Mouse (Mus musculus) heart, postnatal 36 days (tissue): ENCODE data around the gene Lrrc4b. TPM values are rescaled to one million over a fixed set of nuclear protein-coding genes. Genes with fewer than 3 reads are reported as not detected.

Experiments
- DNase-seq, 2 experiments: peaks; one replicate each; pipeline ENCODE4 v3.0.0; 2021 to 2022
- intact Hi-C: fragments of 180-260 bp; cut with DNase I; formaldehyde crosslinking; loops from one replicate; pipeline ENCODE4 v1.15.1; 2025
- total RNA-seq, 2 experiments: library from RNA; stranded (reverse); gene quantifications; 2 replicates each; pipeline ENCODE4 v1.2.3; 2021

Lrrc4b gene
- total RNA-seq, 2 experiments from 2014 or later, result 20.5 to 21.6 TPM

DNA sequence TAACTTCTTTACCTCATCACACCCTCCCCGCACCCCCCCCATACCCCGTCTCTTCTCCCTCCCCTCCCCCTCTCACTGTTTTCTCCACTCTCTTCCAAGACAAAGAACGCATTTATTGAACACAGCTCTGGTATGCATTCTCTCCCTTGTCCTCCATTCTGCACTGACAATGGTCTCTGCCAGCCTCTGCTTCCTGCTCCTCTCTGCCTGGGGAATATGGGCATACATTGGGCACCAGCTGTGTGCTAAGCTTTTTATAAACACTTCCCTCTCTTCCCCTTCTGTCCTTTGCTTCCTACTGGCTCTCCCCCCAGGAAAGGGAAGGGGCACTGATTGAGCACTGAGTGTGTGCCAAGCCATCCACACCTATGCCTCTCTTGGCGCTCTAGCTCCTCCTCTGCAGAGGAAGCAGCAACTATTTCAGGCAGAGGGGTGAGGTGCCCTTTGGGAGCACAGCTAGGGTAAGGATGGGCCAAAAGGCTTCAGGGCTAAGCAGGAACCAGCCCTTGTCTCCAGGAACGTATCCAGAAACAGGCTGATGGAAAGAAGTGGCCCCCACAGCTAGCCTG is 46.3 kb downstream of the Lrrc4b start:
- no peak for DNase-seq
- intact Hi-C loops, result no loop called here

DNA sequence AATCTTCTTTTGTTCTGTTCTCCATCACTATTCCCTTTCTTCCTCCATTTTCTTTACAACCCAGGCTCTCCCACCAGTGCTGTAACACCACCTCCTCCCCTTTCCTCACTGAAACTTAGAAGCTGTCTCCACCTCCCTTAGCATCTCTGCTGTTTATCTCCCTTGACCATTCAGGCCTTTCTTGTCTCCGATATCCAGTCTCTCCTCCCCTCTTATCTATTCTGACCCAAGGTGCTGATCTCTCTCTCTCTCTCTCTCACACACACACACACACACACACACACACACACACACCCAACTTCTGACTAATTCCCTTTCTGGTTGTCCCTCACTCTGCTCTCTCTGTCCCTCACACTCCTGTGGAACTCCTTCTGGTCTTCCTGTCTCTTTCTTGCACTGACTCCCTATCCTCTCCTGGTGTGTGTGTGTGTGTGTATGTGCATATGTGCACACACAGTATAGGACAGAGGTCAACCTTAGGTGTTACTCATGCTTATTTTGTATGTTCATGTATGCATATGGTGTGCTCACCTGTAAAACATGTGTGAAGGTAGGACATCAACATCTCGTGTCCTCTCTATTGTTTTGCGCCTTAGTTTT is 54.1 kb downstream of the Lrrc4b start:
- DNase-seq, result no peak
- intact Hi-C loops, result no loop called here

DNA sequence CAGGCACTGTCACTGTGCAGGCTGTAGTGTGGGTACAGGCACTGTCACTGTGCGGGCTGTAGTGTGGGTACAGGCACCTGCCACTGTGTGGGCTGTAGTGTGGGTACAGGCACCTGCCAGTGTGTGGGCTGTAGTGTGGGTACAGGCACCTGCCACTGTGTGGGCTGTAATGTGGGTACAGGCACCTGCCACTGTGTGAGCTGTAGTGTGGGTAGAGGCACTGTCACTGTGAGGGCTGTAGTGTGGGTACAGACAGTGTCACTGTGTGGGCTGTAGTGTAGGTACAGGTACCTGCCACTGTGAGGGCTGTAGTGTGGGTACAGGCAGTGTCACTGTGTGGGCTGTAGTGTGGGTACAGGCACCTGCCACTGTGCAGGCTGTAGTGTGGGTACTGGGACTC is 55.3 kb downstream of the Lrrc4b start:
- intact Hi-C loops, result loop anchor here (2.0 kb wide), 2 partner anchors 37 to 85 kb away; no protein-coding TSS in a partner anchor
- DNase-seq, result no peak

DNA sequence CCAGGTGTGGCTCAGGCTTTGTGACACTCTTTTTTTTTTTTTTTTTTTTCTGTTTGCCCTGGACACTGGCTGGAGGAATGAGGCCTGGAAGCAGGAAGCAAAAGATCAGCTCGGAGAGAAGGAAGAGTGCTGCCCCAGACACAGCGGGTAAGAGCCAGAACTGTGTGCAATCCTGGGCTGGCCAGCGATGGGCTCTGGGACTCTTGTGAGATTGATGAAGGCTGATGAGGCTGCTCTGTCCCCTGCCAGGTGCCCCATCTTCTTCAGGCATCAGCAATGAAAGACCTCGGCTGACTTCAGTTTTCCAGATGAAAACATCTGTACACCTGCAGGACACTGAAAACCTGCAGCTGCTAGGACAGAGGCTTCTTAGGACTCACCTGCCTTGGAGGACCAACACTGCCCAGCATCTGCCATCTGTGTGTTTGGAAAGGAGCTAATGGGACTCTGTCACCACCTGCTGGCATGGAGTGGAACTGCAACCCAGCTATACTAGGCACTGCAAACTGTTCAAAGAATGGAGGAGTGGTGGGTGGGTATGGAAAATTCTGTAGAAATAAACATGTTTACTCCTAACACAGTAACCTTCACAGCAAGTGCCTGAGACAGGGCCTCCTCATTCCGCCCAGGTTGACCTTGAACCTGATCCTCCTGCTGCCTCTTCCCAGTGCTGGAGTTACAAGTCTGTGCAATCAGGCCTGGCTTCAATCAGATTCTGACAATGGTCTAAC is 56.2 kb downstream of the Lrrc4b start:
- peak; percentile 74 to 82 for DNase-seq
- intact Hi-C loops, result loop anchor here (1.0 to 2.0 kb wide), 3 partner anchors 38 to 223 kb away; no protein-coding TSS in a partner anchor

DNA sequence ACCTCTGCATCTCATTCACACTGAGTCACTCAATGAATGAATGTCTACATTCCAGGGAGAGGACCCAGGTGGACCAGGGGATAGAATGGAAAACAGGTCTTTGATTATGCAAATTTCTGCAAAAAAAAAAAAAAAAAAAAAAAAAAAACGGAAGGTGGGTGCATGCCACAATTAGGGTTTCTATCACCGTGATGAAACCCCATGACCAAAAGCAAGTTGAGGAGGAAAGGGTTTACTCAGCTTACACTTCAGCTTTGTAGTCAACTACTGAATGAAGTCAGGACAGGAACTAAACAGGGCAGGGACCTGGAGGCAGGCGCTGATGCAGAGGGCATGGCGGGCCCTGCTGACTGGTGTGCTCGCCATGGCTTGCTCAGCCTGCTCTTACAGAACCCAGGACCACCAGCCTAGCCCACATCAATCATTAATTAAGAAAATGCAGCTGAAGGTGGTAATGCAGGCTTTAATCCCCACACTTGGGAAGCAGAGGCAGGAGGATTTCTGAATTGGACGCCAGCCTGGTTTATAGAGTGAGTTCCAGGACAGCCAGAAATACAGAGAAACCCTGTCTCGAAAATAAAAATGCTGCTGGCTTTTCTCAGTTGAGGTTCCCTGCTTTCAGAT is 56.9 kb downstream of the Lrrc4b start:
- intact Hi-C loops, result loop anchor here (1.0 to 2.0 kb wide), 3 partner anchors 39 to 223 kb away; no protein-coding TSS in a partner anchor
- DNase-seq, result no peak

DNA sequence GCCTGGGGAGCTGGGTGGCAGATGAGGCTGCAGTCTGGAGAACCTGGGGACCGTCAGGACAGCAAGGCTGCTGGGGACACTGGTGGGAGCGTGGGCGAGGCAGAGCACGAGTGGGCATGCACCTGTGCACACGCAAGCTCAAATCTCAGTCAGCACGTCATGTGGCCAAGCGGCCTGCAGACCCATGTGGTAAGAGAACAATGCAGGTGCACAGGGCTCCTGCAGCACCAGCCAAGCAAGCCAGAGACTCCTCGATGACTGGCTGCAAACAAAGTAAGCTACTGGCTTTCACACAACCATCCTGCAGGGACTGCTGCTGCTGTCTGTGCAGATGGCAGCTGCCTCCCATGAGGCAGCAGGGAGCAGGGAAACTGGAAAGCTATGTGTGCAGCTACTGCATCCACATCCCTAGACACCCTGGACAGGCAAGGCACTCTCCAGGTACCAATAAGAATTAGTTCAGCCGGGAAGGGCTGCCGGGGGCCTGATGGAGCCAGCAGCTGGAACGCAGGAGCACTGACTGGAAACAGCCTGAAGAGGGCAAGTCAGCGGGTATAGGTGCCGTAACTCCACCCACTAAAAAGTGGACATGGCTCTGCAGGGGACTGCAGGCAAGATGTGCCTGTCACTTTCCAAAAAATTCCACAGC is 58.2 kb downstream of the Lrrc4b start:
- intact Hi-C loops, result no loop called here
- DNase-seq, result no peak

DNA sequence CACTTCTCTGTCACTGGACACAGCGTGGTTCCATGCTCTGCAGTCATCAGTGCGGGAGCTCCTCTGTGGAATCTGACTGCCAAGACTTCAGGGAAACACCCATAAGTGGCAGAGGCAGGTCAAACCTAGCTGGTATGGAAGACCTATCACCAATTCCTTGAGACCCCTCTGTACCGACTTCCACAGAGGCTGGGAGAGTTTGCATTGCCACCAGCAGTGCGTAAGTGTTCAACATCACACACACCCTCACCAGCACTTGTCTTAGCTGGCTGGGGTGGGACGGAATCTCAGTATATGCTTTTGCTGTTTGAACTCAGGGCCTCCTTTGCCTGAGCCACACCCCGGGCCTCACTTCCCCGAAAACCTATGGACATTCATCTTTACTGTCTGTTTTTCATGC is 59.1 kb downstream of the Lrrc4b start:
- intact Hi-C loops, result no loop called here
- DNase-seq, result no peak

DNA sequence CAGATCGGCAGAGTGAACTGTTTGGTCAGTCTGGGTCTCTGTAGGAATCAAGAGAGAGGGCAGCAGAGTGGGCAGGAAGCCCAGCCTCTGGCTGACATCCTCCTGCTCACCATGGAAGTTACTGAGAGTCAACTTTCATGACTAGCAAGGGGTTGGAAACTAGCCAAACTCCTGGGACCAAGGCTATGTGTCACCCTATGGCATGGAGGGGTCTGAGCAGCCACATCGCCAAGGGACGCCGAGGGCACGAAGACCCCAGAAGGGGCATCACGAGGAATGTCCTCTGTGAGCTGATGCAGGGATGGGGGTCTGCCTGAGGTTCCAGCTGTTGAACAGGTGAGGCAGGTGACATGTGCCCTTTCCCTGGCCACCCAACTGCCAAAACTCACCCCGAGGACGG is 59.7 kb downstream of the Lrrc4b start:
- intact Hi-C loops, result no loop called here
- DNase-seq, result no peak

DNA sequence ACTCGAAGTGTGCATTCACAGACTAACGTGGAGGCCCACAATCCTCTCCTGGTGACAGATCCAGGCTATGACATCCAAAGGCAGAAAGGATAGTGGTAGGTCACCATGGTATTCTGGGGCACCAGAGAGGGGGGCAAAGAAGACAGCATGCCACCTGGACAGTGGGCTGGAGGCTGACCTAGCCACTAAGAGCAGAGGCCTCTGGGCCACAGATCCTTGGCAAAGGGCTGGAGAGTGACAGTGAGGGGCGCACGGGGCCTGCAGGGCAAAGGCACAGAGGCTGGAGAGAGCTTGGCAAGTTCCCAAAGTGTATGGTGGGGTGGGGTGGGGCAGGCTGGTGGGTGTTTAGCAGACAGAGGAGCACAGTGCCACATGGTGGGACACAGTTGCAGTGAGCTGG is 61.5 kb downstream of the Lrrc4b start:
- intact Hi-C loops, result no loop called here
- no peak for DNase-seq

DNA sequence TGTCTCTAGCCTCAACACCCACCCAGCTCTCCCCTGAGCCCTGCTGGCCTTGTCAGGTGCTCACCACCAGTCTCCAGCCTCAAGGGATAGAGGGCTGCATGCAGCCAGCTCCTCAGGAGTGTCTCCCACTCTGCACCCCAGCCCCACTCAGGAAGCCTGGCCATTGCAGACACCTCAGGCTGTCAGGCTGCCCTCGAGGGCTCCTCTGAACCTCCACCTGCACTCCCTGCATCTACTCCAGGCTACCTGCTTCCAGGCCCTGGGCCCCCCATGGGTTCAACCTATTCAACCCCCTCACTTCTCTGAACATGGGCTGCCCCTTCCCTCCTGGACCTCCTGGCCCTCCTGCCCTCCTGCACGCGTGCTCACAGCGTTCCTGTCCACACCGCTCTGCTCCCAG is 62.6 kb downstream of the Lrrc4b start:
- no peak for DNase-seq
- intact Hi-C loops, result no loop called here

DNA sequence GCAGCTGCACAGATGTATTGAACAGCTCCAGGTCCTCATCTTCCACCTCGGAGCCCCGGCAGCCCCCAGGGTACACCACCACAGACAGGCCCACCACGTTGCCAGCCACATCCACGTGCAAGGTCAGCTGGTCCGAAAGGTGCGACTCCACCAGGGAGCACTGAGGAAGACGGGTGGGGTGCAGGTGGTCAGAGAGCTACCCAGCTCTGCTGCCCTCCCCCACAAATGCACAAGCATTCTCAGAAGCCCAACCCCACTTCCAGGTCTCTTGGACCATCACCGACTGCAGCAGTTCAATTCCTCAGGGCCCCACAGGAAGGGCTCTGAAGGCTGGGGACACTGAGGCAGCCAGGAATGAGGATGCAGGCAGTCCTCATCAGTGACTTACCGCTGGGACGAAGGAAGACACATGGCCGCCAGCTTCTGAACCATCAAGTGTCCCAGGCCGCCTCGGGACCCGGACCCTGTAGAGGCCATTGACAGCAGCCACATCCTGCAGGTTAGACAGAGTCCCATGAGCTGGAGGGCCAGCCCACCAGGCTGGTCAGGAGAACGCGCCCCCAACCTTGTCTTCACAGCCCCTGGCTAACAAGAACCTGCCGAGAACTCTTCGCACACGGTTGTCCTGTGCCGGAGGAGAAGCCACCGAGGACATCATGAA is 63.5 kb downstream of the Lrrc4b start:
- intact Hi-C loops, result no loop called here
- DNase-seq, result no peak

DNA sequence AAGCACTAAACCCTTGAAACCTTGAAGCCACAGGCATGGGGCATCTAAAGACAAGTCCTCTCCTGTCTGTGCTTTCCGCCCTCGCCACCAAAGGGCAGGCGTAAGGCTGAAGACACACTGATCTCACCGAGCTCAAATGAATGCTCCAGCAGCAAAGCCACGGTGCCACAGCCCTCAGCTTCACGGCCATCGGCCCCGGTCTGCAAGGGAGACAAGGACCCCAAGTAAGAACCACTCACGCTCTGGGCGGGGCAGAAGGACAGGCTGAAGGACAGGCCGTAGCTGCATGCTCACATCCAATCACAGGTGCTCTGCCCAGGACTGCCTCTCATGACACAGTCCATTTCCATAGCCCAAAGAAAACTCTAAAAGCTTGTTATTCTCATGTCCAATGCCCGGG is 65.9 kb downstream of the Lrrc4b start:
- DNase-seq, result no peak
- intact Hi-C loops, result loop anchor here (2.0 kb wide), 1 partner anchor 28 kb away; the partner anchor contains the start of gene Josd2

DNA sequence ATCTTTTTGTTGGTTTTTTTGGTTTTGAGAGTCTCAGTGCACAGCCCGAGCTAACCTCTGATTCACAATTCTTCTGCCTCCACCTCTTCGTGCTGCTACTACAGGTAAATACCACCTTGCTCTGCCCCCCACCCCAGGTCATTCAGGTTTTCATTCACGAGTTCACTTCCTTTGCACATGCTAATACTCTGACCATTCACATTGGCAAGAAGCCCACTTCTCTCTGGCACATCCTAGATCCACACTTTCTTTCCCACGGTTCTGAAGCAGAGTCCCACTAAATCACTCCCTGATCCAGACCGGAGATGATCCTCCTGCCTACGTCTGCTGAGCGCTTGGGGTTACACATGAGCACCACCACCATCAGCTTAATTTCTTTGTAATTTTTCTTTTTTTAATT is 66.3 kb downstream of the Lrrc4b start:
- DNase-seq, result no peak
- intact Hi-C loops, result loop anchor here (2.0 kb wide), 1 partner anchor 28 kb away; the partner anchor contains the start of gene Josd2

DNA sequence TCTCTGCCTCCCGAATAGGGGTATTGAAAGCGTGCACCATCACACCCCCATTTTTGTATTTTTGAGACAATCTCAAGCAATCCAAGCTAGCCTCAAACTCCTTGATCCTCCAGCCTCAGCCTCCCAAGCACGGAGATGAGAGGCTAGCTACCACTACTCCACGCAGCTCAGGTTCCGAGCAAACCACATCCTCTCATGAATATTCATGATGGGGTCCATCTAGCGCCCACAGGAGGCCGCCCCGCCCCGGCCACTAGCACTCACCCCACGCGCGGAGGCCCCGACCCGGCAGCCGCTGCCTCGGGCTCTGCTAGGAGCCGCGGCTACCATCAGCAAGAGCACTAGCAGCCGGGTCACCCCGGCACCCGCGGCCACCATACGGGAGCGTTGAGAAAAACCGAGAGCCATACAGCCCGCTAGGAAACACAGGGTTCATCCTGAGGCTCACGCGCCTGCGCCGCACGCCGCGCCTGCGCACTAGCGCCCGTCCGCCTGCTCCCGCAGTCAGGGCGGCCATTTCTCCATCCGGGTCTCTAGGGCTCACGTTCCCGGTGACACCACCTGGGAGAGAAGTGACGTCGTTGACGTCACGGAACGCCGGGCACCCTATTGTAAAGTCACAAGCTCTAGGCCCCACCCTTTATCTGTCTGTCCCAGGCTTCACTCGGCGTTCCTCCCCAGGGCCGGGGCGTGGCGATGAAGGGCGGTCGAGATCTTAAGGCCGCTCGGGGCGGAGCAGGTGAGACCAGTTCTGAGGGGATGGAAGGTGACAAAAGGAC is 67.4 kb downstream of the Lrrc4b start, which contains the start of the genes Emc10 and Fam71e1:
Gene Emc10 (minus strand): TSS at position 538 of the 779 bp plus-strand sequence.
Gene Fam71e1 (plus strand): TSS at position 590 of the 779 bp plus-strand sequence.
- intact Hi-C loops, result loop anchor here (2.0 kb wide), 1 partner anchor 29 kb away; the partner anchor contains the start of gene Josd2

DNA sequence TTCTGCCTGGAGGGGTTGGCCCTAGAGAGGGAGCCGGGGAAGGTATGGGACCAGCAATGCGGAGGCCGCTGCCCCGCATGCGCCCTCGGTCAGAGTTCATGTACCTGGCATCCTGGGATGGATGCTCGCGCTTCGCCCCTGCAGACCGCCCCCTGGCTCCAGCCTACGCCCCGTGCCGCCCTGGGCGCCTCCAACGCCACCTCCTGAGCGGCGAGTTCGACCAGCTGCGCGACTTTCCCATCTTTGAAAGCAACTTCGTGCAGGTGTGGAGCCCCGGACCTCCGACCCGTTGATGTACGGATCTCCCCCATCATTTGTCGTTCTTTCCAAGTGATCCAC is 67.9 kb downstream of the Lrrc4b start:
- DNase-seq, result no peak
- intact Hi-C loops, result no loop called here

More for the DNA sequence above, 67.4 kb downstream of the Lrrc4b start, which contains the start of the genes Emc10 and Fam71e1:
- peak; percentile 96 to 98 for DNase-seq

DNA sequence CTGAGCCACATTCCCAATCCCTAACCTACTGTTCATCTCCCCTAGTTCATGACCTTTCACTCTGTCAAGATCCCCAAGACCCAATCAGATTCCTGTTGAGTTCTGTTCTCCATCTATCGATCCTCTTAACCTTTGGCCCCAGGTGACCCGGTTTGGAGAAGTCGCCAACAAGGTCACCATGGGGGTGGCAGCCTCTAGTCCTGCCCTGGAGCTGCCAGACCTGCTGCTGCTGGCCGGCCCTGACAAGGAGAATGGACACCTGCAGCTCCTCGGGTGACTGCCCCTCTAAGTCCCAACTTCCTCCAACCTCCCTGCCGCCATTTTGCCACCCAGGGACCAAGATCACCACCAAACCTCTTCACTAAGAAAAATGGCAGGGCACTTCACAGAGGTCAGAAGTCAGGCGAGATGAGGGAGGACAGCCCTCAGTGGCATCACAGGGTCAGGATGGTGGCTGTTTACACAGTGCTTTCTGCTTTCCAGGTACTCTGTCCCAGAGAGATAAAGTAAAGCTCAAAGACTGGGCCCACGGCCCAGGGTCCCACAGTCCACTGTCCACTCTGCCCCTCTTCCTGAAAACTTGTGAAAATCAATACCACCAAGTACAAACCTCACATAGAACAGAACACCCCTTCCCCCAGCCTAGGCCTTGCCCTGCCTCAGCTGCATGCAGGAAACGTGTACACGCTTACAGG is 68.7 kb downstream of the Lrrc4b start:
- intact Hi-C loops, result no loop called here
- no peak for DNase-seq

DNA sequence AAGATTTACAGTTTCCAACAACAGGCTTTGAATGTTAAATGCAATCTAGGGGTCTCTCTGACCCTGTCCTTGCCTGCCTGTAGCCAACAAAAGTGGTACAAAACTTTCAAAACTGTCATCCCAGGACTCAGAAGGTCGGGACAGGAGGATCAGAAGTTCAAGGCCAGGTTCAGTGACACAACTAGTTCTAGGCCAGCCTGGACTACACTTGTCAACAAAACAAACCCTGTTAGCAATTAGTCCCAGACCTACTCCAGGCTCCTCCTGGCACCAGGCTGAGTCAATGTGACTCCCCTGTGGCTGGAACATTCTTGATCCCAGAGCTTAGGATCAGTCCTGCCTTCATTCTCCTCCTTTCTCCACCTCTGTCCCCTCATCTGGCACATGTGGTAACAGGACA is 70.1 kb downstream of the Lrrc4b start:
- DNase-seq, result no peak
- intact Hi-C loops, result no loop called here

DNA sequence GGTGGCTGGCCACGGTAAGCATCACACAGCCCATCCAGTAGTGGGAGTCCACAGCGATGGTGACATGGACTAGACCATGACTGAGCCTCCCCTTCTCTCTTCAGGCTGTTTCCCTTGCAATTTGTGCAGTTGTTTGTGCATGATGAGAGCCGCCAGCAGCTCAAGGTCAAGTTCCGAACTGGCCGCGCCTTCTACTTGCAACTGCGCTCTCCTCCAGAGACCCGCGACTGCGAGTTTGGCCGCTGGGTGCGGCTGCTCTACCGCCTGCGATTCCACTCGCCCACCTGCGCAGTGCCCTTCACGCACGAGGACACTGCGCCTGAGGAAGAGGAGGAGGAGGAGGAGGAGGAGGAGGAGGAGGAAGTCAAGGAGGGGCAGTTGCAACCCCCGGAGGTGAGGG is 71.2 kb downstream of the Lrrc4b start:
- DNase-seq, result no peak
- intact Hi-C loops, result no loop called here
